ENCODE assay signal across 13 mouse cellular contexts in the genomic region with DNA sequence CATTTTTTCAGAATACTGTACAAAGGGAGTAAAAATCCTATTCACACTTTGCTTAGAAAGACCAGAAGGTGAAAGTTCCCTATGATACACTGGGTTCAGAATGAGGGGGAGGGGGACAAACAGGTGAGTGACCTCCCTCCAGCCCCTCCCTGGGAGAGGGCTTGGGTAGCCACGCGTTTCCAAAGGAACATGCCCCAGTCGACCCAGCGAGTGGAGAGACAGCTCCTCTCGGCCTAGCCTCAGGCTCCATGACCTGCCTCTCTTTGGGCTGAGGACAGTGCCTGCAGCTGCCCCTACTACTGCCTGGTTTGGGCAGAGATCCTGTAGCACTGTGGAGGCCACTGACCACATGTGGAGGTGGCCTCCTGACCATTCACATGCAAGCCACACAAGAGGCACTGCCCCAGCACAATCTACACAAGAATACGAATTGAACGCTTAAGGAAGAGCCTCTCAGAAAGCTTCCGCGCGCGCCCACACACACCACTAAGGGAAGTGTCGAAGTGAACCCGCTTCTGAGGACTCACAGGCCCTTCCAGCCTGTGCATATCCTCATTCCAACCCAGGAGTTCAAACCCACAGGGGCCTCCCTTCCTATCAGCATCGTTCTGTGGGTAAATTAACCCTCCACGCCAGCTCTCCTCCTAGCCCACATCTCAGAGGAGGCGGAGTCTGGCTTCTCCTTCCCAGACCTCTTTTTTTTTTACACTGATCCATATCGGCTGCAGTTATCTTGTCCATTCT. TPM values are rescaled to one million over a fixed set of nuclear protein-coding genes. Genes with fewer than 3 reads are reported as not detected.
DNase-seq lines count a peak whose midpoint lies in the region; ATAC-seq and TF ChIP-seq lines count a peak whose summit lies in the region.
"Had no signal": no experiment of that assay in that cellular context is flagged by ENCODE, and none has a peak within 500 bp of the region (broad histone marks: within the 10 kb centered on the region; RNA-seq: fewer than 3 reads in every experiment).

No protein-coding gene starts in this region.

- no peak for DNase-seq in hindbrain, embryonic 10.5 days (ENCODE audit: low spot score)
- no peak for DNase-seq in hindbrain, embryonic 14.5 days (ENCODE audit: low spot score)
- DNase-seq in G1E (ENCODE audit: low spot score), result peak; percentile 49
- no peak for DNase-seq in cerebellum, adult 2 months
- no peak for DNase-seq in kidney, adult 18-20 months
- DNase-seq in lung, adult 2 months, result no peak
- DNase-seq: kidney, postnatal 36 days had no signal

- H3K4me3 ChIP-seq in hindbrain, embryonic 10.5 days, result no peak overlapping the region
- H3K4me3 ChIP-seq in hindbrain, embryonic 14.5 days (replicated peaks; ENCODE audit: low read length), result no peak overlapping the region
- H3K4me3 ChIP-seq in G1E (ENCODE audit: low read depth, low read length), result peak overlapping the region; percentile 67; the same call in 1 of the 2 replicates
- peak overlapping the region; percentile 79 for H3K4me3 ChIP-seq in erythroblast, embryonic 14.5 days (replicated peaks)
- H3K4me3 ChIP-seq in liver, embryonic 16.5 days (ENCODE audit: low read depth, low read length), result peak overlapping the region; percentile 65
- no peak overlapping the region for H3K4me3 ChIP-seq in cerebellum, adult 2 months (replicated peaks; ENCODE audit: insufficient read depth, low read depth, low read length)
- H3K4me3 ChIP-seq in lung, adult 2 months (replicated peaks; ENCODE audit: extremely low read depth, low read depth, low read length), result no peak overlapping the region
- H3K4me3 ChIP-seq: limb, embryonic 13.5 days had no signal

- no peak overlapping the region for H3K4me2 ChIP-seq in hindbrain, embryonic 14.5 days (replicated peaks)
- peak overlapping the region; percentile 86 for H3K4me2 ChIP-seq in liver, embryonic 16.5 days (ENCODE audit: low read depth, low read length)
- H3K4me2 ChIP-seq: limb, embryonic 13.5 days had no signal

- H3K36me3 ChIP-seq in hindbrain, embryonic 10.5 days, result peaks cover 45% of the 10 kb centered on the region
- peaks cover 28% of the 10 kb centered on the region for H3K36me3 ChIP-seq in hindbrain, embryonic 14.5 days (replicated peaks; ENCODE audit: control insufficient read depth, insufficient read depth)
- peaks cover 60% of the 10 kb centered on the region for H3K36me3 ChIP-seq in G1E (replicated peaks)
- H3K36me3 ChIP-seq in erythroblast, embryonic 14.5 days (ENCODE audit: control insufficient read depth), result peaks cover 90% of the 10 kb centered on the region
- no peaks in the 10 kb centered on the region for H3K36me3 ChIP-seq in liver, embryonic 16.5 days (ENCODE audit: control insufficient read depth, insufficient read depth)

- no peak for TF ChIP-seq CTCF in G1E (IDR thresholded peaks at IDR 0.05; ENCODE audit: low read depth, low read length)
- no peak for TF ChIP-seq CTCF in cerebellum, adult 2 months (IDR thresholded peaks at IDR 0.05; ENCODE audit: borderline replicate concordance, insufficient read depth, low read depth, low read length)
- TF ChIP-seq CTCF in lung, adult 2 months (IDR thresholded peaks at IDR 0.05; ENCODE audit: insufficient read depth, low read length), result no peak

- 69% methylated on average over 17 of the region's 17 CpGs for WGBS in hindbrain, embryonic 10.5 days
- 70% methylated on average over 17 of the region's 17 CpGs for WGBS in hindbrain, embryonic 14.5 days
- WGBS in liver, embryonic 16.5 days (ENCODE audit: insufficient replicate concordance), result 14% methylated on average over 17 of the region's 17 CpGs
- 65% methylated on average over 17 of the region's 17 CpGs for WGBS in cerebellum, adult 2 months
- WGBS in lung, adult 2 months, result 70% methylated on average over 17 of the region's 17 CpGs

- H3K4me1 ChIP-seq in hindbrain, embryonic 10.5 days (replicated peaks), result peaks cover 31% of the 10 kb centered on the region
- H3K4me1 ChIP-seq in hindbrain, embryonic 14.5 days (replicated peaks; ENCODE audit: control insufficient read depth, insufficient read depth, low read length), result peaks cover 15% of the 10 kb centered on the region
- peaks cover 81% of the 10 kb centered on the region for H3K4me1 ChIP-seq in G1E (ENCODE audit: insufficient read depth, low read depth, low read length)
- H3K4me1 ChIP-seq in erythroblast, embryonic 14.5 days (ENCODE audit: control insufficient read depth), result peaks cover 97% of the 10 kb centered on the region
- H3K4me1 ChIP-seq in liver, embryonic 16.5 days (ENCODE audit: control insufficient read depth, low read depth, low read length), result peaks cover 68% of the 10 kb centered on the region
- H3K4me1 ChIP-seq in cerebellum, adult 2 months (ENCODE audit: control insufficient read depth, insufficient read depth, low read length), result peaks cover 13% of the 10 kb centered on the region
- H3K4me1 ChIP-seq in lung, adult 2 months (ENCODE audit: control insufficient read depth, insufficient read depth, low read length), result 0 out of 2 replicates have a peak, but pooled peaks cover 4% of the 10 kb centered on the region

- H3K9me3 ChIP-seq in hindbrain, embryonic 10.5 days, result no peaks in the 10 kb centered on the region
- no peaks in the 10 kb centered on the region for H3K9me3 ChIP-seq in hindbrain, embryonic 14.5 days (ENCODE audit: control insufficient read depth, low read length)
- H3K9me3 ChIP-seq in G1E (replicated peaks), result no peaks in the 10 kb centered on the region
- no peaks in the 10 kb centered on the region; the same call in 1 of the 2 replicates for H3K9me3 ChIP-seq in erythroblast, embryonic 14.5 days (ENCODE audit: control insufficient read depth, low read length)
- no peaks in the 10 kb centered on the region for H3K9me3 ChIP-seq in liver, embryonic 16.5 days (replicated peaks; ENCODE audit: control insufficient read depth, low read length)
- H3K9me3 ChIP-seq: limb, embryonic 13.5 days had no signal

- no peak for TF ChIP-seq POLR2A in cerebellum, adult 2 months (IDR thresholded peaks at IDR 0.05; ENCODE audit: borderline replicate concordance, insufficient read depth, low read length)
- TF ChIP-seq POLR2A in lung, adult 2 months (IDR thresholded peaks at IDR 0.05; ENCODE audit: borderline replicate concordance, extremely low read depth, low read depth, low read length), result no peak

- H3K27ac ChIP-seq in hindbrain, embryonic 10.5 days, result peak overlapping the region; percentile 53; the same call in 1 of the 2 replicates
- H3K27ac ChIP-seq in hindbrain, embryonic 14.5 days, result no peak overlapping the region
- peak overlapping the region; percentile 99 for H3K27ac ChIP-seq in liver, embryonic 16.5 days (ENCODE audit: low read length)
- H3K27ac ChIP-seq in cerebellum, adult 2 months (ENCODE audit: insufficient read depth, low read length), result no peak overlapping the region
- H3K27ac ChIP-seq: limb, embryonic 13.5 days had no signal

- no peak for ATAC-seq in hindbrain, embryonic 14.5 days (ENCODE audit: low FRiP score)
- peak; percentile 46 for ATAC-seq in G1E (ENCODE audit: extremely low read depth, insufficient number of reproducible peaks, low FRiP score, poor library complexity, severe bottlenecking)
- ATAC-seq in liver, embryonic 16.5 days (ENCODE audit: low read depth), result peak; percentile 2
- ATAC-seq: CD4-positive, CD25-positive, alpha-beta regulatory T cell, adult 4 months had no signal

- no peak overlapping the region for H3K9ac ChIP-seq in hindbrain, embryonic 14.5 days
- H3K9ac ChIP-seq in liver, embryonic 16.5 days (ENCODE audit: low read depth, low read length), result peak overlapping the region; percentile 83
- H3K9ac ChIP-seq: limb, embryonic 13.5 days had no signal

- no peaks in the 10 kb centered on the region for H3K27me3 ChIP-seq in hindbrain, embryonic 10.5 days (ENCODE audit: insufficient read depth, poor library complexity, severe bottlenecking)
- H3K27me3 ChIP-seq in hindbrain, embryonic 14.5 days (ENCODE audit: control insufficient read depth, insufficient read depth, low read length), result no peaks in the 10 kb centered on the region
- H3K27me3 ChIP-seq in G1E (ENCODE audit: insufficient read depth, low read length), result peaks cover 2% of the 10 kb centered on the region; the same call in 1 of the 2 replicates
- no peaks in the 10 kb centered on the region for H3K27me3 ChIP-seq in erythroblast, embryonic 14.5 days (ENCODE audit: control insufficient read depth)
- H3K27me3 ChIP-seq in liver, embryonic 16.5 days (ENCODE audit: control insufficient read depth, insufficient read depth, low read depth, low read length), result no peaks in the 10 kb centered on the region
- no peaks in the 10 kb centered on the region for H3K27me3 ChIP-seq in cerebellum, adult 2 months (ENCODE audit: control insufficient read depth, insufficient read depth, low read length)
- H3K27me3 ChIP-seq: limb, embryonic 13.5 days had no signal

RNA-seq across cellular contexts. Expression of a gene that starts 5.7 kb away (rescaled TPM):
- polyA plus RNA-seq in hindbrain, embryonic 10.5 days (2016; fragmentation: Nextera tagmentation; extraction: Ambion mirVana), result 59.4 and 66.2 TPM in 2 replicates
- polyA plus RNA-seq in hindbrain, embryonic 14.5 days (2014; fragmentation: Nextera tagmentation; extraction: Ambion mirVana), result 14.9 and 17.3 TPM in 2 replicates
- 11.0 and 22.0 TPM in 2 replicates for total RNA-seq in G1E (2014; fragmentation: Nextera tagmentation)
- total RNA-seq in G1E (2017), result 55.0 and 57.0 TPM in 2 replicates
- polyA plus RNA-seq in G1E (2012), result 37.8 and 43.2 TPM in 2 replicates
- 13.5 and 13.6 TPM in 2 replicates for polyA plus RNA-seq in erythroblast, embryonic 14.5 days (2012)
- polyA plus RNA-seq in liver, embryonic 16.5 days (2015; fragmentation: Nextera tagmentation; extraction: Ambion mirVana), result 36.6 and 38.4 TPM in 2 replicates
- 64.6 and 66.8 TPM in 2 replicates for polyA plus RNA-seq in cerebellum, adult 2 months (2012; rRNA removed)
- 55.6 and 56.7 TPM in 2 replicates for polyA plus RNA-seq in lung, adult 2 months (2012; rRNA removed)

RNA-seq across cellular contexts. Expression of a gene that starts 16.6 kb away (rescaled TPM):
- not detected in 2 replicates for polyA plus RNA-seq in hindbrain, embryonic 10.5 days (2016; fragmentation: Nextera tagmentation; extraction: Ambion mirVana)
- polyA plus RNA-seq in hindbrain, embryonic 14.5 days (2014; fragmentation: Nextera tagmentation; extraction: Ambion mirVana), result not detected in 2 replicates
- total RNA-seq in G1E (2014; fragmentation: Nextera tagmentation) (not detected in 2 replicates), G1E (2017) (not detected in 2 replicates)
- polyA plus RNA-seq in G1E (2012), result not detected in 2 replicates
- not detected in 2 replicates for polyA plus RNA-seq in erythroblast, embryonic 14.5 days (2012)
- not detected in 2 replicates for polyA plus RNA-seq in liver, embryonic 16.5 days (2015; fragmentation: Nextera tagmentation; extraction: Ambion mirVana)
- polyA plus RNA-seq in cerebellum, adult 2 months (2012; rRNA removed), result 0.41 TPM in 1 of 2 replicates, not detected in the other
- not detected in 2 replicates for polyA plus RNA-seq in lung, adult 2 months (2012; rRNA removed)
- polyA plus RNA-seq: CD4-positive, CD25-positive, alpha-beta regulatory T cell, adult 4 months; embryonic facial prominence, embryonic 14.5 days; heart, postnatal 0 days; limb, embryonic 13.5 days had no signal

RNA-seq across cellular contexts. Expression of a gene that starts 30.6 kb away (rescaled TPM):
- polyA plus RNA-seq in hindbrain, embryonic 10.5 days (2016; fragmentation: Nextera tagmentation; extraction: Ambion mirVana), result 0.14 and 0.37 TPM in 2 replicates
- not detected in 2 replicates for polyA plus RNA-seq in hindbrain, embryonic 14.5 days (2014; fragmentation: Nextera tagmentation; extraction: Ambion mirVana)
- total RNA-seq in G1E (2014; fragmentation: Nextera tagmentation) (2.5 and 4.8 TPM in 2 replicates), G1E (2017) (3.3 and 4.6 TPM in 2 replicates)
- 0.36 and 0.43 TPM in 2 replicates for polyA plus RNA-seq in G1E (2012)
- polyA plus RNA-seq in erythroblast, embryonic 14.5 days (2012), result 0.08 and 0.09 TPM in 2 replicates
- polyA plus RNA-seq in liver, embryonic 16.5 days (2015; fragmentation: Nextera tagmentation; extraction: Ambion mirVana), result 0.60 and 0.85 TPM in 2 replicates
- polyA plus RNA-seq in cerebellum, adult 2 months (2012; rRNA removed), result 0.13 and 0.20 TPM in 2 replicates
- polyA plus RNA-seq in lung, adult 2 months (2012; rRNA removed), result 0.34 TPM in 1 of 2 replicates, not detected in the other
- polyA plus RNA-seq: embryonic facial prominence, embryonic 14.5 days had no signal

RNA-seq across cellular contexts. Expression of a gene that starts 35.6 kb away (rescaled TPM):
- polyA plus RNA-seq in hindbrain, embryonic 10.5 days (2016; fragmentation: Nextera tagmentation; extraction: Ambion mirVana), result 0.07 and 0.11 TPM in 2 replicates
- 0.24 and 0.33 TPM in 2 replicates for polyA plus RNA-seq in hindbrain, embryonic 14.5 days (2014; fragmentation: Nextera tagmentation; extraction: Ambion mirVana)
- total RNA-seq in G1E (2014; fragmentation: Nextera tagmentation) (not detected in 2 replicates), G1E (2017) (0.23 and 0.71 TPM in 2 replicates)
- polyA plus RNA-seq in G1E (2012), result 0.01 TPM in 1 of 2 replicates, not detected in the other
- polyA plus RNA-seq in erythroblast, embryonic 14.5 days (2012), result not detected in 2 replicates
- polyA plus RNA-seq in liver, embryonic 16.5 days (2015; fragmentation: Nextera tagmentation; extraction: Ambion mirVana), result 0.19 and 0.20 TPM in 2 replicates
- polyA plus RNA-seq in cerebellum, adult 2 months (2012; rRNA removed), result 0.07 and 0.10 TPM in 2 replicates
- polyA plus RNA-seq in lung, adult 2 months (2012; rRNA removed), result 6.4 and 10.1 TPM in 2 replicates

RNA-seq across cellular contexts. Expression of a gene that starts 44.0 kb away (rescaled TPM):
- polyA plus RNA-seq in hindbrain, embryonic 10.5 days (2016; fragmentation: Nextera tagmentation; extraction: Ambion mirVana), result 1.3 and 1.4 TPM in 2 replicates
- 0.20 and 0.80 TPM in 2 replicates for polyA plus RNA-seq in hindbrain, embryonic 14.5 days (2014; fragmentation: Nextera tagmentation; extraction: Ambion mirVana)
- total RNA-seq in G1E (2014; fragmentation: Nextera tagmentation) (1.3 TPM in 1 of 2 replicates, not detected in the other), G1E (2017) (1.7 and 3.4 TPM in 2 replicates)
- polyA plus RNA-seq in G1E (2012), result not detected in 2 replicates
- polyA plus RNA-seq in erythroblast, embryonic 14.5 days (2012), result not detected in 2 replicates
- polyA plus RNA-seq in liver, embryonic 16.5 days (2015; fragmentation: Nextera tagmentation; extraction: Ambion mirVana), result 0.12 and 0.47 TPM in 2 replicates
- polyA plus RNA-seq in cerebellum, adult 2 months (2012; rRNA removed), result 0.33 and 0.35 TPM in 2 replicates
- not detected in 2 replicates for polyA plus RNA-seq in lung, adult 2 months (2012; rRNA removed)

Comparison
In these comparisons a context has a peak if more than half of its experiments do, and no peak if none do; other contexts are left out.
1. H3K27ac ChIP-seq: peak in hindbrain, embryonic 10.5 days (single experiment) and liver, embryonic 16.5 days (single experiment); none in hindbrain, embryonic 14.5 days (single experiment) and cerebellum, adult 2 months (single experiment).
2. H3K4me3 ChIP-seq: peak in G1E (single experiment), erythroblast, embryonic 14.5 days (single experiment) and liver, embryonic 16.5 days (single experiment); none in hindbrain, embryonic 10.5 days (single experiment), hindbrain, embryonic 14.5 days (single experiment), cerebellum, adult 2 months (single experiment) and lung, adult 2 months (single experiment).